Mouse (Mus musculus) hindbrain, postnatal 0 days (tissue): ENCODE measurements around the gene Fam210b. TPM values are rescaled to one million over a fixed set of nuclear protein-coding genes. Genes with fewer than 3 reads are reported as not detected.
A peak's percentile ranks its signal among the peaks of the same experiment; 100 is the strongest.
"Not testable (repeated sequence)": the region's sequence is repeated elsewhere in the genome, so short reads cannot be mapped to it uniquely, and the experiment has no call there.

Experiments
- ATAC-seq: fragments of 200-750 bp; cut with Nextera tagmentation; 2 replicates; pipeline ENCODE4 v1.8.0; 2017; ENCODE audit warnings: mild to moderate bottlenecking, moderate TSS enrichment, moderate library complexity
- DNase-seq: peaks from one replicate; pipeline ENCODE4 v3.0.0-alpha.2; 2015; ENCODE audit warnings: low spot score
- H3K27ac ChIP-seq: fragments of 300-500 bp; sonication (generic); 2 replicates; pipeline ENCODE4 v1.5.1; 2014; ENCODE audit warnings: mild to moderate bottlenecking
- H3K27me3 ChIP-seq: fragments of 300-500 bp; sonication (generic); 2 replicates; pipeline ENCODE4 v1.6.1; 2014; ENCODE audit warnings: low read length, mixed read lengths; ENCODE audit not compliant: insufficient read depth
- H3K36me3 ChIP-seq: fragments of 300-500 bp; sonication (generic); 2 replicates; pipeline ENCODE4 v1.6.1; 2014; ENCODE audit warnings: low read length, mixed read lengths; ENCODE audit not compliant: insufficient read depth
- H3K4me1 ChIP-seq: fragments of 300-500 bp; sonication (generic); 2 replicates; pipeline ENCODE4 v1.6.1; 2014; ENCODE audit warnings: antibody characterized with exemption, low read length, mixed read lengths; ENCODE audit not compliant: insufficient read depth
- H3K4me2 ChIP-seq: fragments of 300-500 bp; sonication (generic); 2 replicates; pipeline ENCODE4 v1.6.1; 2014; ENCODE audit warnings: low read depth, mild to moderate bottlenecking, low read length, moderate library complexity, mixed read lengths
- H3K4me3 ChIP-seq: fragments of 300-500 bp; sonication (generic); 2 replicates; pipeline ENCODE4 v1.5.1; 2014; ENCODE audit warnings: low read length
- H3K9ac ChIP-seq: fragments of 300-500 bp; sonication (generic); replicated peaks from 2 replicates; pipeline ENCODE4 v1.6.1; 2014; ENCODE audit warnings: mild to moderate bottlenecking, low read length, moderate library complexity, mixed read lengths
- H3K9me3 ChIP-seq: fragments of 300-500 bp; sonication (generic); 2 replicates; pipeline ENCODE4 v1.6.1; 2016; ENCODE audit warnings: low read length, mixed read lengths
- CTCF ChIP-seq: IDR thresholded peaks from 2 replicates; pipeline ENCODE4 v1.5.1; 2016; ENCODE audit warnings: antibody characterized with exemption, control low read depth, low read depth
- WGBS: fragments of 180-500 bp; shearing (Covaris S2); extraction: QIAGEN DNeasy Blood & Tissue Kit; methylation state at CpG from one replicate; pipeline ENCODE4 v1.1.7; 2014; 5-methylcytosine and 5-hydroxymethylcytosine counted together
- polyA plus RNA-seq: library from polyadenylated mRNA; unstranded; fragments of >200 nt; fragmentation: Nextera tagmentation; extraction: Ambion mirVana; gene quantifications from 2 replicates; pipeline ENCODE4 v1.2.1, GENCODE M21; 2015
- total RNA-seq: library from RNA; depleted of rRNA; stranded (reverse); fragments of >200 nt; gene quantifications from 2 replicates; pipeline ENCODE4 v1.2.3, GENCODE M21; 2014; rRNA removed

Fam210b gene
- 10.9 and 11.8 TPM in 2 replicates for total RNA-seq
- 23.0 and 23.1 TPM in 2 replicates for polyA plus RNA-seq

- ATAC-seq, result peak; percentile 95
- Histone ChIP-seq H3K27me3 (no peaks in the 10 kb centered on the region), H3K36me3 (no peaks in the 10 kb centered on the region), H3K4me1 (peaks cover 11% of the 10 kb centered on the region; the same call in 1 of the 2 replicates), H3K9ac (peak within 1 kb of the TSS; percentile 49), H3K4me2 (peak within 1 kb of the TSS; percentile 88), H3K4me3 (peak within 1 kb of the TSS; percentile 48), H3K27ac (peak within 1 kb of the TSS; percentile 65), H3K9me3 (no peaks in the 10 kb centered on the region)
- no peak for TF ChIP-seq CTCF
- DNase-seq, result peak; percentile 97
- WGBS, result 1% methylated on average over 28 of the region's 35 CpGs
Observed at GRCm38 (mm10) chr2:172345258-172345738, at the start of gene Fam210b. TSS of gene Fam210b (plus strand) at chr2:172345565.

DNA sequence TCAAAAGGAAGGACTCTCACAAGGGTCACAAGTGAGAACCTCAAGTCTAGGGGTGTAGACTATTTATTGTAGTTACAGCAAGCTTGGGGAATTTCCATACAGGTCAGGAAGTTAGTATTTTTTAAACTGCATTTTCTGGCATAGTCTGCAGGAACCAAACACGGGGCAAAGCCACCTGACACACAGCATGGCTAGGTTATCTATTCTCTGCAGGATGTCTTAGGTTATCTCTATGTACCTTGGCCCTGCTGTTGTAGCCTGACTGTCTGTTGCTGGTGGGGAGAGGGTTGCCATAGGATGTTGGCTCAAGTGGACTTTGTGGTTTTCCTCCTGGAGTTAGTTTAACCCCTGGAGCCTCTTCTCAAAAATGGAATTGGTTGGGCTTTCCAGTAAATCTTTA is 47.3 kb upstream of the Fam210b start:
- no peak for TF ChIP-seq CTCF
- H3K9ac ChIP-seq, result no peak overlapping the region
- H3K4me1 ChIP-seq, result no peaks in the 10 kb centered on the region
- H3K9me3 ChIP-seq, result no peaks in the 10 kb centered on the region
- H3K27me3 ChIP-seq, result no peaks in the 10 kb centered on the region
- no peaks in the 10 kb centered on the region for H3K36me3 ChIP-seq
- no peak overlapping the region for H3K4me3 ChIP-seq
- H3K27ac ChIP-seq, result no peak overlapping the region
- WGBS, result 76% methylated on average over 1 of the region's 1 CpGs
- H3K4me2 ChIP-seq, result no peak overlapping the region
- DNase-seq (no peak), ATAC-seq (no peak)

DNA sequence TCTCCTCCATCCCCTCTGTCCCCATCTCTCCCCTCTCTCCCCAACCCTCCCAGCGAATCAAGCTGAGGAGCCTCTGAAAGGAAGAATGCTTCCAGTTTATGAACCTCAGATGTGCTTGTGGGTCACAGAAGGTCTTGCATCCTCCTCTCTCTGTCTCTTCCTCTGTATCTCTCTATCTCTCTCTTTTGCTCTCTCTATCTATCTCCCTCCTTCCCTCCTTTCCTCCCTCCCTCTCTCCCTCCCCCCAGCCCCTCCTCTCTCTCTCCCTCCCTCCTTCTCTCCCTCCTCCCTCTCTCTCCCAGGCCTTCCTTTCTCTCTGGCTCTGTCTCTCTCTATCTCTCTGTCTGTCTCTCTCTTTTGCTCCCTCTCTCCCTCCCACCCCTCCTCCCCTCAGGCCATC is 46.8 kb upstream of the Fam210b start:
- DNase-seq (no peak), ATAC-seq (no peak)
- H3K4me2 ChIP-seq, result no peak overlapping the region
- H3K9me3 ChIP-seq, result no peaks in the 10 kb centered on the region
- no peak overlapping the region for H3K27ac ChIP-seq
- WGBS, result 58% methylated on average over 1 of the region's 1 CpGs
- H3K4me3 ChIP-seq, result no peak overlapping the region
- H3K36me3 ChIP-seq, result no peaks in the 10 kb centered on the region
- no peak for TF ChIP-seq CTCF
- H3K27me3 ChIP-seq, result no peaks in the 10 kb centered on the region
- no peaks in the 10 kb centered on the region for H3K4me1 ChIP-seq
- no peak overlapping the region for H3K9ac ChIP-seq

GRCm38 (mm10) chr2:172299126-172299921 is 46.0 kb upstream of the Fam210b start:
- Histone ChIP-seq H3K9me3 (no peaks in the 10 kb centered on the region), H3K4me3 (no peak overlapping the region), H3K9ac (0 out of 2 replicates have a peak overlapping the region, but pooled peaks have one; percentile 24), H3K27ac (peak overlapping the region; percentile 34; the same call in 1 of the 2 replicates), H3K36me3 (no peaks in the 10 kb centered on the region), H3K4me1 (no peaks in the 10 kb centered on the region), H3K27me3 (no peaks in the 10 kb centered on the region), H3K4me2 (no peak overlapping the region)
- ATAC-seq, result 0 out of 2 replicates have a peak, but pooled peaks have one; percentile 47
- 4% methylated on average over 14 of the region's 14 CpGs for WGBS
- TF ChIP-seq CTCF, result no peak
- DNase-seq, result peak; percentile 28

DNA sequence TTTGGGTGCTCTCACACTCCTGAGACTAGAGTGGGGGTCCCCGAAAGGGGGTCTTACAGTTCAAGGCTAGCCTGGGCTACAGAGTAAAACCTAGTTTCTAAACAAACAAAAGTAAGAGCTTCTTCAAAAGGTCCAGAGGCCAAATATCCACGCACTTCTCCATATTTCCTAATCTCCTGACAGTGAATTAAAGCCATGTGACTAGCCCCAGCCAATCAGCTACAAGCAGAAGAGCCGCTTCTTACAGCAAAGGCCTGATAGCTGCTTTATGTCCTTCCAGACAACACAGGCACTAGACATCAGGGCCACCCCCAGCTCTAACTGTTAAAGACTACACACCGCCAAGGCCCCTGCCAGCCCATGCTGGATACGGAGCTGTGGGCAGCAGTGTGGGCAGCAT is 43.0 kb upstream of the Fam210b start:
- Histone ChIP-seq H3K9ac (no peak overlapping the region), H3K27me3 (no peaks in the 10 kb centered on the region), H3K9me3 (no peaks in the 10 kb centered on the region), H3K4me2 (no peak overlapping the region), H3K27ac (no peak overlapping the region), H3K4me1 (no peaks in the 10 kb centered on the region), H3K36me3 (no peaks in the 10 kb centered on the region), H3K4me3 (no peak overlapping the region)
- ATAC-seq, result no peak
- DNase-seq, result no peak
- WGBS, result 90% methylated on average over 5 of the region's 5 CpGs
- no peak for TF ChIP-seq CTCF

DNA sequence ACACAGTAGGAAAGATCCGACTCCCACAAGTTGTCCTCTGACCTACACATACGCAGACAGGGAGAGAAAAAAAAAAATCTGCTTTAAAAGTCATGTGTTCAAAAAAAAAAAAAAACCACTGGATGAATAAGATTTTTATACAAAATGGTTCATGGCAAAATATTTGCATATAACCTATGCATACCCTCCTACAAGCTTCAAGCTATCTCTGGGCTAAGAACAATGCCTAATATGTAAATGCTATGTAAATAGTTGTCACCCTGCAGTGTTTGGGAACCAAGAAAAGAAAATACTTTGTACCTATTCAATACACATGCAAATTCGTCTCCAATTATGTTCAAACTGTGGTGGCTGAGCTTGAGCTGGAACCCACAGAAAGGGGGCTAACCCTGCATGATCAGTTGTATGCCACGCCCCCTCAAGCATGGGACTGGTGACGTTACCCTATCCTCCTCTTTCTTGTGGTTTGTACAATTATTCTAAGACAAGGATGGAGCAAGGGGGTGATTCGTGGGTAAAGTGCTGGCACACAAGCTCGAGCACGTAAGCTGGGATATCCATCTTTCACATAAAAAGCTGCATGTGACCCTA is 41.2 kb upstream of the Fam210b start:
- Histone ChIP-seq H3K4me1 (no peaks in the 10 kb centered on the region), H3K27ac (no peak overlapping the region), H3K4me3 (no peak overlapping the region), H3K9ac (no peak overlapping the region), H3K9me3 (no peaks in the 10 kb centered on the region), H3K36me3 (no peaks in the 10 kb centered on the region), H3K4me2 (no peak overlapping the region), H3K27me3 (no peaks in the 10 kb centered on the region)
- ATAC-seq (no peak), DNase-seq (no peak)
- 35% methylated on average over 8 of the region's 8 CpGs for WGBS
- no peak for TF ChIP-seq CTCF

DNA sequence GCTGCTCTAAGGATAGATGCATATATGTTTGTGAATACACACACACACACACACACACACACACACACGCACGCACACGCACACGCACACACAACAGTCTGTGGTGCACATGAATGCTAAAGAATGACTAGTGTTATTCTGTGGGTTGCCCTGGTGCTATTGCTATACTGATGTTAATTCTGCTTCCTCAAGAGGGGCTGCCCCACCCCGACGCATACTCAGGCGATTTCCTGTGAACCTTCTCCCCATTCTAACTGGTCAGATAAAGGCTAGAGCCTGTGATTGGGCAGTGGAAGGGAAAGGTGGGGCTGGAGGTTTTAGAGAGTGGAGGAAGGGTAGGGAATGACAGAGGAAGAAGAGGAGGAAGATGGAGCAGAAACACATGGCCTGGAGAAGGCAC is 39.8 kb upstream of the Fam210b start:
- ATAC-seq, H3K9ac ChIP-seq, H3K4me3 ChIP-seq, H3K27me3 ChIP-seq, H3K4me1 ChIP-seq, H3K9me3 ChIP-seq, H3K36me3 ChIP-seq, DNase-seq, H3K4me2 ChIP-seq, H3K27ac ChIP-seq: not testable (repeated sequence)
- WGBS, result 78% methylated on average over 7 of the region's 7 CpGs
